Mouse (Mus musculus): ENCODE results near the gene Ift88.

DNA sequence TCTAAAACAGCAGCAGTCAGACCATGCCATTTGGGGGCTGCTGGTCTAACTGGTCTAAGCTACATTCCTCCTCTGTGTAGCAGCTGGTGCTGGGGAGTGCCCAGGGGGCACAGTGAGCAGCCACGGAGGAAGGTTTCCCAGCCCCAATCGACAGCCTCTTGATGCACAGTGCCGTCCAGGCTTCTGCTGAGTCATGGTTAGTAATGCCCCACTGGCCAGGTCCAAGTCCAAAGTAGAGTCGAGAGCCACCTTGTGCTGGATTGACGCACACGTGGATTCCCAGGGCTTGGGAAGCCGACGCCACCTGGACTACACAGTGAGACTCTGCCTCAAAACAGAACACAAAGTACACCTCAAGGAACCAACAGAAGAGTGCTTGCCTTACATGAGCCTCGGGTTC, 46.9 kb upstream of the Ift88 start:
- TF ChIP-seq POLR2A (IDR thresholded peaks at IDR 0.05; ENCODE audit: borderline replicate concordance, low read depth, low read length): no peak
- no peak for TF ChIP-seq CTCF (IDR thresholded peaks at IDR 0.05; ENCODE audit: low read depth, low read length)
